Mouse (Mus musculus): Measurements from ENCODE around the gene Pip4k2b. TPM values are rescaled to one million over a fixed set of nuclear protein-coding genes. Genes with fewer than 3 reads are reported as not detected.
"Not testable (repeated sequence)": the region's sequence is repeated elsewhere in the genome, so short reads cannot be mapped to it uniquely, and the experiment has no call there.

Pip4k2b gene
- polyA plus RNA-seq, 1 experiment from 2014 or later, result 1.8 TPM

DNA sequence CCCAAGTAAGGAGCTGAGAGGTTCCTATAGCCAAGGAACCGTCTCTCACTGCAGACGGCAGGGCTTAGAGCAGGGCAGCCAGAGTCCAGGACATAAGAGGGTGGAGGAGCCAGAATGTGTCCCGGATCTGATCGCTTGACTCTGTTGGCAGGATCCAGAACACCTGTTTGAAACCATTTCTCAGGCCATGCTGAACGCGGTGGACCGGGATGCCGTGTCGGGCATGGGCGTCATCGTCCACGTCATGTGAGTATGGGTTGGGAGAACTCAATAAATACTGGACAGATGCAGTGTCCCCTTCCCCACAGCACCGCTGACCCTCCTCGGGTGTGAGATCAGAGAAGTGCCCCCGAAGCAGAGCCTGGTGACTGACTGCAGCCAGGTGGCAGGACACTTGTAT is 32.2 kb downstream of the Pip4k2b start:
- no peaks in the 10 kb centered on the region for H3K9me3 ChIP-seq
- no peak overlapping the region for H3K9ac ChIP-seq
- H3K27me3 ChIP-seq, result no peaks in the 10 kb centered on the region
- H3K27ac ChIP-seq, result no peak overlapping the region
- peaks cover 55% of the 10 kb centered on the region for H3K36me3 ChIP-seq
- 0 out of 2 replicates have a peak, but pooled peaks cover 3% of the 10 kb centered on the region for H3K4me1 ChIP-seq
- ATAC-seq (ENCODE audit: borderline replicate concordance, extremely low read depth, low FRiP score, low TSS enrichment), result no peak
- H3K4me3 ChIP-seq, result no peak overlapping the region
- WGBS, result 85% methylated on average over 15 of the region's 15 CpGs
- no peak overlapping the region for H3K4me2 ChIP-seq

DNA sequence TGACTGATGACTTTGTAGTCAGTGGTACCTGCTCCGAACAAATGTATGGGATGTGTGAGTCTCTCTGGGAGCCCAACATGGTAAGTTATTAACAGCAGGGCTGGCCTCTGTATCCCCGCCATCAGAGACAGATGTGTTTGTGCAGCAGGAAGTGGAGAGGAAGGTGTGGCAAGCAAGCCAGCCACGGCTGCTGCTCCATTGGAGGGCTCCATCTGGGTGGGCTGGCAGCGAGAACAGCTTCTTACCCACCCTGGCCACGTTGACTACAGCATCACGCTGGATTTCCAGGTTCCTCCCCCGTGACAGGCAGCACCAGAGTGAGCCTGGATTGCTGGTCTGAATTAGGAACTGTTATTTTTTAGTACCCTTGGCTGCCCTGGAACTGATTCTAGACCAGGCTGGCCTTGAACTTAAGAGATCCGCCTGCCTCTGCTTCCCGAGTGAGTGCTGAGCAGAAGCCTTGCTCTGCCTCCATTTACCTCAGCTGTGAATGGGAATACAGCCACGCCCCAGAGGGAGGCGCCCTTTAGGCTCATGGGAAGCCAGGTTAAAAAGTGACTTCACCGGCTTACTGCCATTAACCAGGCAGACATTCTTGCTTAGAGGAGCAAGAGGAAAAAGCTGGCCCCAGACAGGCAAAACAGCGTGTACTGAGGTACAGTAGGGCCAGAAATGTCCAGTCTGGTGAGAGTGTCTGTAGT is 33.2 kb downstream of the Pip4k2b start:
- no peak overlapping the region for H3K4me3 ChIP-seq
- H3K9ac ChIP-seq, result no peak overlapping the region
- H3K4me2 ChIP-seq, result no peak overlapping the region
- H3K27me3 ChIP-seq, result no peaks in the 10 kb centered on the region
- peaks cover 60% of the 10 kb centered on the region for H3K36me3 ChIP-seq
- no peaks in the 10 kb centered on the region for H3K9me3 ChIP-seq
- ATAC-seq (ENCODE audit: borderline replicate concordance, extremely low read depth, low FRiP score, low TSS enrichment), result no peak
- WGBS, result 77% methylated on average over 13 of the region's 13 CpGs
- no peak overlapping the region for H3K27ac ChIP-seq
- 0 out of 2 replicates have a peak, but pooled peaks cover 3% of the 10 kb centered on the region for H3K4me1 ChIP-seq

DNA sequence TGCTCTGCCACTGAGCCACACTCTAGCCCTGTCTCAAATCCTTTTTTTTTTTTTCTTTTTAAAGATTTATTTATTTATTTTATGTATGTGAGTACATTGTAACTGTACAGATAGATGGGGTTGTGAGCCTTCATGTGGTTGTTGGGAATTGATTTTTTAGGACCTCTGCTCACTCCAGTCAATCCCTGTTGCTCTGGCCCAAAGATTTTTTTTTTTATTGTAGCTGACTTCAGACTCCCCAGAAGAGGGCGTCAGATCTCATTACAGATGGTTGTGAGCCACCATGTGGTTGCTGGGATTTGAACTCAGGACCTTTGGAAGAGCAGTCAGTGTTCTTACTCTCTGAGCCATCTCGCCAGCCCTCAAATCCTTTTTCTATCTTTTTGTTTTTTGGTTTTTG is 34.4 kb downstream of the Pip4k2b start:
- H3K9me3 ChIP-seq; ATAC-seq (ENCODE audit: borderline replicate concordance, extremely low read depth, low FRiP score, low TSS enrichment); H3K9ac ChIP-seq; H3K4me1 ChIP-seq; H3K27ac ChIP-seq; H3K27me3 ChIP-seq; H3K4me3 ChIP-seq; H3K4me2 ChIP-seq: not testable (repeated sequence)
- WGBS, result 76% methylated on average over 2 of the region's 2 CpGs
- H3K36me3 ChIP-seq, result peaks cover 70% of the 10 kb centered on the region

DNA sequence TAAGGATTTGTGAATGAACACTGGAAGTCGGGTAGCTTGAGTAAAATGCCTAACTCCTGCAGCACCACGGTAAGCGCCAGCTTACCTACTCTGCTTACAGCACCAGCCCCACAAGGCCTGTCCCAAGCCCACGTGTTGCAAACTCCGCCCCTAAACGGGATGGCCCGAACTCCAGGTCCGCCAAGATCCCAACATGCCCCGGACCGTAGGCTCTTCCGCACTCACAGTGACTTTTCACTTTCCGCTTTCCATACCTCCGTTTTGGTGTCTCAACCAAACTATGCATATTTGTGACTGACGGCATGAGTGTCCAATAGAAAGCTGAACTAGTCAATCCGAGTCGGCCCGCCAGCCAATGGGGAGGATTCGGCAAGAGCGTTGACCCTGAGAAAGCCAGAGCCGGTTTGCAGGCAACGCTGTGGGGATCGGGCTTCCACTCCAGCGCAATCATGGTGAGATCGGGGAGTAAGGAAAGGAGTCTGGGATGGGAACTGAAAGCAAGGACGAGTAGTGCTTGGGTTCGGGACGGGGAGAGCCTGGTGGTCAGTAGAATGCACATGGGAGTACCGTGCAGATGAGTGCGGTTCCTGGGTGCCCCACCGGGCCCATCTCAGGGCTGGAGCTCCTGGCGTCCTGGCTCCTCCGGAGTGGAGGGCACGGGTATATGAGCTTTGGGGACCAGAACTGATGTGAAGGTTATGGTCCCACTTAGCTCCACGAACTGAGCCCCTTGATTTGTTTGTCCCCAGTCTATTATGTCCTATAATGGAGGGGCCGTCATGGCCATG is 41.3 kb downstream of the Pip4k2b start, which contains the start of gene Psmb3:
Psmb3 (plus strand) TSS at position 361 of the 788 bp plus-strand sequence.
- Histone ChIP-seq H3K27me3 (no peaks in the 10 kb centered on the region), H3K27ac (peak within 1 kb of the TSS; percentile 88), H3K9me3 (no peaks in the 10 kb centered on the region), H3K4me2 (peak within 1 kb of the TSS; percentile 95), H3K36me3 (peaks cover 34% of the 10 kb centered on the region), H3K9ac (peak within 1 kb of the TSS; percentile 73), H3K4me1 (peaks cover 25% of the 10 kb centered on the region), H3K4me3 (peak within 1 kb of the TSS; percentile 69)
- under 1% methylated on average over 35 of the region's 35 CpGs for WGBS
- peak; percentile 88 for ATAC-seq (ENCODE audit: borderline replicate concordance, extremely low read depth, low FRiP score, low TSS enrichment)

DNA sequence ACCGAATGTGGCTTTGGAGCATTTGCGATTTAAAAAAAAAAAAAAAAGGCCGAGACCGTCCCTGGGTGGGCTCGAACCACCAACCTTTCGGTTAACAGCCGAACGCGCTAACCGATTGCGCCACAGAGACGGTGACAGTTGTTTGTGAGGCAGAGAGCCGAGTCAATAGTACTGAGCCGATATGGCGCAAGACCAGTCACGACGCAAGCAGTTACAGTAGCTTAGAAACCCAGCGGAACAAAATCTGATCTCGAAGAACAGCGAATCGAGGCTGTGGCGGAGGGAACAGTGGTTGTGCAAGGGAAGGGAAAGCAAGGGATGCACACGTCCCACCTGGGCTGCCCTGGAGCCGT is 42.1 kb downstream of the Pip4k2b start:
- Histone ChIP-seq H3K4me3 (peak overlapping the region; percentile 69), H3K4me1 (peaks cover 33% of the 10 kb centered on the region), H3K9me3 (no peaks in the 10 kb centered on the region), H3K27ac (peak overlapping the region; percentile 88), H3K36me3 (peaks cover 25% of the 10 kb centered on the region), H3K27me3 (no peaks in the 10 kb centered on the region), H3K9ac (peak overlapping the region; percentile 61), H3K4me2 (peak overlapping the region; percentile 95)
- under 1% methylated on average over 24 of the region's 24 CpGs for WGBS
- ATAC-seq (ENCODE audit: borderline replicate concordance, extremely low read depth, low FRiP score, low TSS enrichment), result peak; percentile 1; the same call in 1 of the 2 replicates

DNA sequence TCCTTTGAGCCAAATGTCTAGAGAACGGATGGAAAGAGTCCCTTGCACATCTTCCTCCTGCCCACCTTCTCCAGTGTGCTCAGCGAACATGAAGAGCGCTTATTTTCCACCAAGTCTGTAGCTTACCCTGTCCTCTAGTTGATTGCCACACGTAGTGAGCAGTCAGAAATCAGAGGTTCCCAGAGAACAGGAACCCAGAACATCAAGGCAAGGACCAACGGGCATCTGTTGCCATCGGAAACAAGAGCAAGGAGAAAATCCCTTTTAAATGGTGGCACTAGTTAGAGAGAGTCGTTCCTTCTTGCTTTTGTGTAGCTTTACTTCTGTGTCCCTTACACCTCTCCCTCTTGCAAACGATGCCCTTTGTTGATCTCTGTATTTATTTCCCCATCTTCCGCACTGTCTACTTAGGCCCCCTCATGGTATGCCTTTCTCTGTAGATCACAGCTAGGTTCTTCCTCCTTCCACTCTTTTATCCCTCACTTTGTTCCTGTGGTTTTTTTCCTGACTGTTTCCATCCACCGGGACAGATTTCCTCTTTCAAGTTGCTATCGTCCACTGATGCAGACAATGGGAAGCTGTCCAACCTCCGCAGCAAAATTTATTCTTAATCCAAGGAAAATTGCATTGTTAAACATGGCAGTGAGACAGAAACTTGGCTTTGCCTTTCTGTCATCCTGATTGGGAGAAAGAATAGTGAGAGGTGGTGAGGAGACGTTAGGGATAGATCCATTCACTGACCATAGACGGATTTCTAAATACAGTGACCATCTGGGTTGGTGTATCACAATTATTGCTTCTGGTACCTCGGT is 42.7 kb downstream of the Pip4k2b start:
- no peak for ATAC-seq (ENCODE audit: borderline replicate concordance, extremely low read depth, low FRiP score, low TSS enrichment)

DNA sequence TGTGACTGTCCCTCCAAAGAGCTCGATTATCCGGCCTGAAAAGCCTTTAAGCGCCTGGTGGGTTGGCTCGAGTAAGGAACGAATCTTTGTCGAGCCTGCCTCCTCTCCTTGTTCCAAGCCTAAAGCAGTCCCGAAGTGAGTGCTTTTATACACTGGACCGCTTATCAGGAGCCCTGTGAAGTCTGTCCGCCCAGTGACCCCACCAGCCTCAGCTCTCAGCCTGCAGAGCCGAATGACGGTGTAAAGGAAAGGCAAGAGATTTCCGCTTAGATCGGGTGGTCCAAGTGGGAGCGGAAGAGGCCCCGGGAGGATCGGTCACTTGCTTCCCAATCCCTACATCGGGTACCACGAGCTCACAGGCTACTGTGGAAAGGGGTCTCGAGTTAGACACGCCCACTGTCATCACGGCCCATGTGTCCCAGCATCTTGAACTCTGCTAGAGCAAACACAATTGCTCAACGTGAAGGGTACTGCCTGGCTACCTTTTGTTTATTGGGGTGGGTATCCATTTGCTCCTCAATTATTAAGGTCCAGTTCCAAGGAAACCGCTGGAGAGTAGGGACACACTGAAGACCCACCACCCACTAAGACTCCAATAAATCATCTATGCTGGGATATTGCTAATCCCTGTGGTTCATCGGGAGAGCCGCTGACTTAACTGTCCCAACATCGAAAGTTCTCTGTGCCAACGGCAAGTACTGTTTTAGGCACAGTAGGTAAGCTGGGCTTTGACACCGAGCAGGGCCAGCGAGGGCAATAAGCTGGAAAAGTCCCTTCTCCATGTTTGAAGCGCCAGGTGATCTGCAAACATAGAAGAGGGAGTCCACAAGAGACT is 43.5 kb downstream of the Pip4k2b start:
- H3K4me1 ChIP-seq, result peaks cover 47% of the 10 kb centered on the region
- peak overlapping the region; percentile 95 for H3K4me2 ChIP-seq
- peak overlapping the region; percentile 90 for H3K4me3 ChIP-seq
- H3K27me3 ChIP-seq, result no peaks in the 10 kb centered on the region
- H3K36me3 ChIP-seq, result peaks cover 11% of the 10 kb centered on the region
- ATAC-seq (ENCODE audit: borderline replicate concordance, extremely low read depth, low FRiP score, low TSS enrichment), result no peak
- peak overlapping the region; percentile 100 for H3K27ac ChIP-seq
- H3K9me3 ChIP-seq, result no peaks in the 10 kb centered on the region
- 14% methylated on average over 30 of the region's 30 CpGs for WGBS
- peak overlapping the region; percentile 86 for H3K9ac ChIP-seq

More for the DNA sequence above, 42.7 kb downstream of the Pip4k2b start:
- Histone ChIP-seq H3K4me2 (peak overlapping the region; percentile 95), H3K36me3 (peaks cover 19% of the 10 kb centered on the region), H3K27ac (peak overlapping the region; percentile 88), H3K4me3 (peak overlapping the region; percentile 90), H3K9ac (peak overlapping the region; percentile 11; the same call in 1 of the 2 replicates), H3K4me1 (peaks cover 38% of the 10 kb centered on the region), H3K9me3 (no peaks in the 10 kb centered on the region), H3K27me3 (no peaks in the 10 kb centered on the region)
- WGBS, result 45% methylated on average over 15 of the region's 15 CpGs

DNA sequence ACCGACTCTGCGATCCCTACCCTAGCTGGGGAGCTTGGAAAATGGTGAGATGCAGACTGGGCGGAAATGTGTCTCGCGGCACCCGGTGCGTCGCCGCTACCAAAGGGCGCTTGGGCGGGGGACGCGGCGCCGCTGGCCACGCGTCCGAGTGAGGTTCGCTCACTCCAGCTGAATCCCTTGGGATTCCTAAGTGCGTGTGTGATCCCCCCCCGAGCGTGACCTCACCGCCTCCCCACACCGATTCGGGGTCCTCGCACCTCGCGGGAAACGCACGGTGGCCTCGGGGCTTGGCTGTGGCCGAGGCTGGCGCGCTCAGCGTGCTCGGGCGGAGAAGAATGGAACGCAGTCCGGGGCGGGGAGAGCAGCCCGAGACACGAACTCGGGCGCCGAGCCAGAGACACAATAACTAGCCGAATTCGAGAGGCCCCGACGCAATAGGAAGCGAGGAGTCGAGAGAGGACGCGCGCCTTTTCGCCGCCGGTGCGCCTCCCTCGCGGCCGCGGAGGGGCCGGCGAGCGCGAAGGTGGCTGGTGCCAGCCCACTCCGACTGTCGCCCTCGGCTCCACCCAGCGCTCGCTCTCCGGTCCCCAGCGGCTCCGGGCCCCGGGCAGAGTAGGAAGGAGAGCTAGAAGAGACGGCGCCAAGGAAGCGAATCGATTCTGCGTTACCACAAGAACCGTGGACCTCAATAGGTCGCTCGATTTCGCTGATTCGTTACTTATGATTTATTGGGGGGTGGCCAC is 44.3 kb downstream of the Pip4k2b start, which contains the start of gene Pcgf2:
Pcgf2 (minus strand) TSS at position 495 of the 743 bp plus-strand sequence.
- H3K4me2 ChIP-seq, result peak within 1 kb of the TSS; percentile 95
- H3K9ac ChIP-seq, result peak within 1 kb of the TSS; percentile 94
- H3K4me1 ChIP-seq, result peaks cover 55% of the 10 kb centered on the region
- H3K27ac ChIP-seq, result peak within 1 kb of the TSS; percentile 100
- peak within 1 kb of the TSS; percentile 90 for H3K4me3 ChIP-seq
- no peaks in the 10 kb centered on the region for H3K9me3 ChIP-seq
- H3K36me3 ChIP-seq, result peaks cover 5% of the 10 kb centered on the region; the same call in 1 of the 2 replicates
- H3K27me3 ChIP-seq, result no peaks in the 10 kb centered on the region
- WGBS, result under 1% methylated on average over 85 of the region's 85 CpGs
- ATAC-seq (ENCODE audit: borderline replicate concordance, extremely low read depth, low FRiP score, low TSS enrichment), result peak; percentile 21

DNA sequence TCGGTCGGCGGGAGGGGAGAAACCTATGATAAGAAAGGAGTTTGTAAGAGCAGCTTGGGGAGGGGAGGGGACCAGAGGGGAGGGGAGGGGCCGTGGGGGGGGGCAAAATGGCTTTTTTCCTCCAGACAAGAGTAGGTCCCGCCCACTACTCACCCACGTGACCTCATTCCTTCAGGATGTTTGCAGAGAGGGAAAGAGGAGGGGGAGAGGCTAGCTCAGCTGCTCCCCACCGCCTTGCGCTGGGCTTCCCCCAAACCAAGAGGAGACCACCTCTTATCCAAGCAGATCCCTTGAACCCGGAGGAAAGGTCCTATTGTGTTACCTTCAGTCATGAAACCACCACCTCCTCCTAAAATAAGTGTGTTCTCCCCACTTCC is 44.9 kb downstream of the Pip4k2b start:
- peak overlapping the region; percentile 95 for H3K4me2 ChIP-seq
- WGBS, result 0% methylated on average over 3 of the region's 9 CpGs
- H3K9me3 ChIP-seq, result no peaks in the 10 kb centered on the region
- peak overlapping the region; percentile 94 for H3K9ac ChIP-seq
- peak overlapping the region; percentile 100 for H3K27ac ChIP-seq
- H3K36me3 ChIP-seq, result peaks cover 2% of the 10 kb centered on the region; the same call in 1 of the 2 replicates
- peak; percentile 48 for ATAC-seq (ENCODE audit: borderline replicate concordance, extremely low read depth, low FRiP score, low TSS enrichment)
- H3K4me1 ChIP-seq, result peaks cover 60% of the 10 kb centered on the region
- peak overlapping the region; percentile 90 for H3K4me3 ChIP-seq
- no peaks in the 10 kb centered on the region for H3K27me3 ChIP-seq
